Mouse (Mus musculus): ENCODE results near the gene Izumo1.

Gene Izumo1

DNA sequence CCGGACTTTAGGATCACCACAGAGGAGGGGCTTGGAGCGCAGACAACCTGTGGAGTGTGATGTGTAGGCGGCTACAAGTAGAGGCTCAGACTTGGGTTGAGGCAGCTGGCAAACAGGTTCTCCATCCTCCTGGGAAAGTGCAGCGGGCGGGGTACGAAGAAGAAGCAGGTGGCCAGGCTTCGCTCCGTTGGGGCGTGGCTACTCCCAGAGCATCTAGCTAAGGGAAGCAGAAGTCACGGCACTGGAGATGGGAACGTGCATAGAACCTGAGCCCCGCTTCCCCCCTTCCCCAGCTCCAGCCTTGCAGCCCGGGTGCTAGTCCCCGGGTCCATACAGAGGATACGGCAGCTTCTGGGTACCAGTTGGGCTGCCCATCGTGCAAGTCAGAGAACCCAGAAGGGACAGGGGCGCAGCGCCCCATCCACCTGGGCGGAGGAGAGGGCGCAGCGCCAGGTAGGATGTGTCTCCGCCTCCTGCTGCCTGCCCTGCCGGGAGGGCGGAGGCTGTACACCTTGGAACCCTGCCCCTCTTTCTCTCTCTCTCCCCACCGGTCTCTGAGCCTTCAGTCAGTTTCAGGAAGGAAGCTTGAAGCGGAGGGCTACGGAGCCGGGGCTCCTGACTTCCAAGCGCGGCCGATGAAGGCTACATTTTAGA, 4.4 kb upstream of the Izumo1 start, which contains the start of gene Fut1:
Gene Fut1, plus strand, starts transcription at position 248 of the 654 bp plus-strand sequence.
- in situ Hi-C loops (cut with MboI, MseI): no loop called here

DNA sequence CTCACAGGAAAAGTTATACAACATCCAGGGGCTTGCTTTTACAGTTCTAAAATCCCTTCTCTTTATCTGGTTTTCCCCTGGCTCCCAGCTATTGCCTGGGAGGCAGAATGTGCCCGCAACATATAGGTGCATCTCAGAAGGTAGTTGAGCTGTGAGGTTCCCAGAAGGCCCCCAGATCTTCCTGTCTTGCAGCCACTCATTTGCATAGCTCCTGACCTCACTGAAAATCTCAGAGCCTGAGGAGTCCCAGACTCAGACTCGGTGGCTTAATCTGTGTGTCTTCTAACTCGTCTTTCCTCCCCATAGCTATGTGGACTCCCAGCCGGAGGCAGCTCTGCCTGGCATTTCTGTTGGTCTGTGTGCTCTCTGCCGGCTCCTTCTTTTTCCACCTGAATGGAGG, 3.3 kb upstream of the Izumo1 start:
- in situ Hi-C loops (cut with MboI, MseI): no loop called here

DNA sequence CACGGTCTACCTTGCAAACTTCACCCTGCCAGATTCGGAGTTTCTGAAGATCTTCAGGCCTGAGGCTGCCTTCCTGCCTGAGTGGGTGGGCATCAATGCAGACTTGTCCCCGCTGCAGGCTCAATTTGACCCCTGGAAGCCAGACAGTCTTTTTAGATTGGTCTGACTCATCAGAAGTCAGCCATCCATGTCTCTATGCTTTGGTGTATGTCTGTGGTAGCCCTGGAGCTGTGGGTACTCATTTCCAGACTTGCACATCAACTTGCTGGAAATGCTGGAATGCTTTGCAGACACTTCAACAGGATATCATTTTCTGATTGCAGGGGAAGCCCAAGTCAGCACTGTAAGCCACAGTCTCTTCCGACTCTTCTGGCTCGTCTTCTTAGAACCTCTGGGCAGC, 2.0 kb upstream of the Izumo1 start:
- in situ Hi-C loops (cut with MboI, MseI): no loop called here

DNA sequence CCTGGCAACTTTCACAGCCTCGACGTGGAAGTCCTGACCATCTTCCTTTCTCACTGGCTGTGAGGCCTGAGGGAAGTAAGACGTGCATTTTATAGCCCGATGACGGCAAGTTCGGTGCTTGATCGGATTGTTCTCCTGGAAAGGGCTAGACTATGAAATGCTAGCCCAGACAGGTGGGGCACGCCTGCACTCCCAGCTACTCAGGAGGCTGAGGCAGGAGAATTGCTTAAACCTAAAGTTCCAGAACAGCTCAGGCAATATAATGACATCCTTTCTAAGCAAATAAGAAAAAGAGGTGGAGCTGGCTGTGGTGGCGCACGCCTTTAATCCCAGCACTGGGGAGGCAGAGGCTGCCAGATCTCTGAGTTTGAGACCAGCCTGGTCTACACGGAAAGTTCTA, 1.9 kb downstream of the Izumo1 start:
- in situ Hi-C loops (cut with MboI, MseI): no loop called here

DNA sequence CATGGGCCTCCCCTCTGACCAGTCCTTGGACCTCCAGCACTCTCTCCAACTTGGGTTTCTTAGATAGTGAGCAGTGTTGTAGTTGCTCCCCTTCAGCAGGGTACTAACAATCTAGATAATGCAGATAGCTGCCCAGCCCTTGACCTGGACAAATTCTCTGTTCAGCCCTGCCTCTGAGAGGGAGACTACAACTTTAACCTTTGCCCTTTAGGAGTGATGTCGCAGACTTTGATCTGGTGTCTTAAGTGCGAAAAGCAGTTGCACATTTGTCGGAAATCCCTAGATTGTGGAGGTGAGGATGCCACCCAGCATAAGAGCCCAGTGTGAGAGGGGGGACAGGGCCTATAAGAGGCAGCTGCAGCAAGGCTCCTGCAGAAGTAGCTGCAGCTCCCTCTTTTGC, 3.1 kb downstream of the Izumo1 start:
- in situ Hi-C loops (cut with MboI, MseI): loop anchor here in 1 of 2 experiments (25.0 kb wide), 1 partner anchor 1013 kb away; the partner anchor contains the start of gene Sergef

DNA sequence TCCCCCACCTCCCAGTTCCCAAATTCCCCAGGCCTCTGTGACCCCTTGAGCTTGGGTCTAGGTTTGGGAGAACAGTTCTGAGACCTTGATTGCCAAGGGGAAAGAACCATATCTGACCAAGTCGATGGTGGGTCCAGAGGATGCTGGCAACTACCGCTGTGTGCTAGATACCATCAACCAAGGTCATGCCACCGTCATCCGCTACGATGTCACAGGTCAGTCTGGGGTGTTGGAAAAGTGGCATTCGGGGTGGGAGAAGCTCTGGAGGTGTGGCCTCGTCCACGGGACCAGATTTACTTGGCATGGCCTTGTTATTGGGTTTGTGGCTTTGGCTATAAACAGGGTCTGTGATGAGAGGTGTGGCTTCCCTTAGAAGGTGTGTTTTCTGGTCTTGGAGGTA, 3.9 kb downstream of the Izumo1 start:
- in situ Hi-C loops (cut with MboI, MseI): loop anchor here in 1 of 2 experiments (25.0 kb wide), 1 partner anchor 1012 kb away; the partner anchor contains the start of gene Sergef

DNA sequence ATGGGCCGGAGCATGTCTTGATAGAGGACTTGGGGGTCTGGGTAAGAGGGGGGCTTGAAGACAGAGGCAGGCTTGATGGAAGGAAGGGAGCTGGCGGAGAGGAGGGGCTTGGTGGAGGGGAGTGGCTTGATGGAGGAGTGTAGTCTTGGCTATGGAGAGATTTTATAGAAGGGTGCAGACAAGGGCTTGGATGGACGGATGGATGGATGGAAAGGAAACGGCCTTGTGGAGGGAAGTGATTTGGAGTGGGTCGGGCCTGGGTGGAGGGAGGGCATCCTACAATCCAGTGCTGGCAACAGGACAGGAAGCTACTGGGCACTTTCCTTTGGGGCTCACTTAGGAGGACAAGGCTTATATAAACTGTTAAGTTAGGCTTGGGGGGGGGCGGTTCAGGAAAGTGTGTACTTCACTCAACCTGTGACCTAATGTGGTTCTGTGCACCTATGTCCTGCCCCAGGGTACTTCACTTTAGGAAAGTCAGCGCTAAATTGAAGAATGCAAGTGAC, 5.0 kb downstream of the Izumo1 start:
- in situ Hi-C loops (cut with MboI, MseI): loop anchor here in 1 of 2 experiments (25.0 kb wide), 1 partner anchor 1011 kb away; the partner anchor contains the start of gene Sergef

DNA sequence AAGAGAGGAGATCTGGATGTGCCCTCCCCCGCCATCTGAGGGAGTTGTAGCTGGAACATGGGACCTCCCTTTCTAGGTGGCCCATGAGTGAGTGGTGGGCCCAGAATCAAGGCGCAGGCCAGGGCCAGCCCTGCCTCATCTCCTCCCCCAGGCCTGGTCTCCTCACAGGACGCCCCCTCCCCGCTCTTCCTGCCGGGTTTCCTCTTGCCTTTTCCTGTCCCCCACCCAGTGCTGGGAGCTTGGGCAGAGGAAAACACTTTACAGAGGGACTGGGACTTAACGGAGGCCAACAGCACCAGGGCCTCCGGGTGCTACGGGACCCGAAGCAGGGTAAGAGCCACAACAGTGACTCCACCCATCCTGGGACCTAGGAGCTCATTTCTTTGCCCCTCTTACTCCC, 5.7 kb downstream of the Izumo1 start, which contains the start of gene Rasip1:
Gene Rasip1, plus strand, starts transcription at position 228 of the 400 bp plus-strand sequence.
- in situ Hi-C loops (cut with MboI, MseI): loop anchor here in 1 of 2 experiments (25.0 kb wide), 1 partner anchor 1010 kb away; the partner anchor contains the start of gene Sergef

DNA sequence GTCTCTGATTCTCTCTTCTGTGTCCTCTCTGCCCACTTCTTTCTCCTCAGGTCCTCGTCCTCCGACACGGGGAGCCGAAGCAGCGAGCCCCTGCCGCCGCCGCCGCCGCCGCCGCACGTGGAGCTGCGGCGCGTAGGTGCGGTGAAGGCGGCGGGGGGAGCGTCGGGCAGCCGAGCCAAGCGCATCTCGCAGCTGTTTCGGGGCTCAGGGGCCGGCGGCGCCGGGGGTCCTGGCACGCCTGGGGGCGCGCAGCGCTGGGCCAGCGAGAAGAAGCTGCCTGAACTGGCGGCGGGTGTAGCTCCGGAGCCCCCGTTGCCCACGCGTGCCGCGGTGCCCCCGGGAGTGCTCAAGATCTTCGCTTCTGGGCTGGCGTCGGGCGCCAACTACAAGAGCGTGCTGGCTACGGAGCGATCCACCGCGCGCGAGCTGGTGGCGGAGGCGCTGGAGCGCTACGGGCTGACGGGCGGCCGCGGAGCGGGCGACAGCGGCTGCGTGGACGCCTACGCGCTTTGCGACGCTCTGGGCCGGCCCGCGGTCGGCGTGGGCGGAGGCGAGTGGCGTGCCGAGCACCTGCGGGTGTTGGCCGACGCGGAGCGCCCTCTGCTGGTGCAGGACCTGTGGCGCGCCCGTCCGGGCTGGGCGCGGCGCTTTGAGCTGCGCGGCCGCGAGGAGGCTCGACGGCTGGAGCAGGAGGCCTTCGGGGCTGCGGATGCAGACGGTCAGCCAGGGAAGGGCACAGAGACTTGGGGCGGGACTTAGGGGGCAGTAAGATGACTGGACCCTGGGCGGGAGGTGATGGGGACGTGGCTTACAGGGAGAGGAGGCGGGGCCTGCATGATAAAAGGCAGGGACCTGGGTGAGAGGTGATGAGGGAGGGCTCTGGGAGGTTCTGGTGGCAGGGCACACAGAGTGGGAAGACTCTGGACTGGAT, 7.0 kb downstream of the Izumo1 start:
- in situ Hi-C loops (cut with MboI, MseI): loop anchor here in 1 of 2 experiments (25.0 kb wide), 1 partner anchor 1009 kb away; the partner anchor contains the start of gene Sergef

DNA sequence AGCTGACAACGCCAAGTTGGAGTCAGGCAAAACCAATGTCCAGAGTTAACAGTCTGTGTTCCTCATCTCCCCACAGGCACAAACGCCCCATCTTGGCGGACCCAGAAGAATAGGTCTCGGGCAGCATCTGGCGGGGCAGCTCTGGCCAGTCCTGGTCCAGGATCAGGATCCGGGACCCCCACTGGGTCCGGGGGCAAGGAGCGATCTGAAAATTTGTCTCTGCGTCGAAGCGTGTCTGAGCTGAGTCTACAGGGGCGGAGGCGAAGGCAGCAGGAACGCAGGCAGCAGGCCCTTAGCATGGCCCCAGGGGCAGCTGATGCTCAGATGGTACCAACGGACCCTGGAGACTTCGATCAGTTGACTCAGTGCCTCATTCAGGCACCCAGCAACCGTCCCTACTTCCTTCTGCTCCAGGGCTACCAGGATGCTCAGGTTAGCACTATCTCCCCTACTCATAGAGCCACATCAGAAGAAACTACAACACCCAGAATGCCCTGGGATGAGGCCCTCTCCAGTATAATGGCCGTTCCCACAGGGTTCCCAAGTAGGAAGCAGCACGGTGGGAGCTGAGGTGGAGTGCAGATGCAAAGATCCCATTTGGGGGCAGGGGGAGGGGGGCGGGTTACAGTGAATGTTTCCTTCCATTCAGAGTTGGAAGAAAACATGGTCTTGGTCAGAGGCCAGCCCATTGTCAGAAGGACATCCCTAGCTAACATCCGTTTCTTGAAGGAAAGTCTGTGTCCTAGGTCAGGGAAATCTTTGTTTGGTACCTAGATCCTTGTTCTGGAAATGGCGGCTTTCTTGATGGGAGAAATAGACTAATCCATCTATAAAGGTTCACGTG, 8.7 kb downstream of the Izumo1 start:
- in situ Hi-C loops (cut with MboI, MseI): loop anchor here in 1 of 2 experiments (25.0 kb wide), 1 partner anchor 1007 kb away; the partner anchor contains the start of gene Sergef

DNA sequence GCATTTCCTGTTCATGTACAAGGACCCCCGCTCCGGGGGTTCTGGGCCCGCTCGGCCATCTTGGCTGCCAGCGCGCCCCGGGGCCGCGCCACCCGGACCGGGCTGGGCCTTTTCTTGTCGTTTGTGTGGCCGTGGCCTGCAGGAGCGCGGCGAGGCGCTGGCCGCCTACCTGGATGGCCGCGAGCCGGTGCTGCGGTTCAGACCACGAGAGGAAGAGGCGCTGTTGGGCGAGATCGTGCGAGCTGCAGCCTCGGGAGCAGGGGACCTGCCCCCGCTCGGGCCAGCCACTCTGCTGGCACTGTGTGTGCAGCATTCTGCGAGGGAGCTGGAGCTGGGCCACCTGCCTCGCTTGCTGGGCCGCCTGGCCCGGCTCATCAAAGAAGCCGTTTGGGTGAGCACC, 10.9 kb downstream of the Izumo1 start:
- in situ Hi-C loops (cut with MboI, MseI): loop anchor here in 1 of 2 experiments (25.0 kb wide), 1 partner anchor 1005 kb away; the partner anchor contains the start of gene Sergef

DNA sequence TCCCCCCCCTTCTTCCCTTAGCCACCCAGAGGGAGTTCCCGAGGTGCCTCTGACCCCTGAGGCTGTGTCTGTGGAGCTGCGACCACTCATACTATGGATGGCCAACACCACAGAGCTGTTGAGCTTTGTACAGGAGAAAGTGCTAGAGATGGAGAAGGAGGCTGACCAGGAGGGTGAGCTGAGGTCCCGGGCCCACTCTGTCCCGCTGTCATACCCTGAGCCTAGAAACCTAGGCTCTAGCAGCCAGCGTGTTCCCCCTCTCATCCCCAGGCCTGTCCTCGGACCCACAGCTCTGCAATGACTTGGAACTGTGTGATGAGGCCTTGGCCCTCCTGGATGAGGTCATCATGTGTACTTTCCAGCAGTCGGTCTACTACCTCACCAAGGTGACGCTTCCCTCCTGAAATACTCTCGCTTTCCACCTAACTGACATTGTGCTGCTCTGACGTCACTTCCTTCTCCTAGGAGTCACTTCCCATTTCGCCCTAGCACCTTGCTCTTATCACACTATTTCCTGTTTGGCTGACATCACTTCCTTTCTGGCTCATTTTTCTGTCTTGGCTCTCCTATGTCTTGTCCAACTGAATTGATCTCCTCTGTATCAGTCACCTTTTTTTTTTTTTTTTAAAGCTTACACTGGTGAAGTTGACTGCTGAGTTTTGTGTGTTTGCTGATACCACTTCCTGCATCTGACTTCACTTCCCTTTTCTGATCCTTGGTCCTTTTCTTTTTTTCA, 13.5 kb downstream of the Izumo1 start:
- in situ Hi-C loops (cut with MboI, MseI): loop anchor here in 1 of 2 experiments (25.0 kb wide), 1 partner anchor 1002 kb away; the partner anchor contains the start of gene Sergef

DNA sequence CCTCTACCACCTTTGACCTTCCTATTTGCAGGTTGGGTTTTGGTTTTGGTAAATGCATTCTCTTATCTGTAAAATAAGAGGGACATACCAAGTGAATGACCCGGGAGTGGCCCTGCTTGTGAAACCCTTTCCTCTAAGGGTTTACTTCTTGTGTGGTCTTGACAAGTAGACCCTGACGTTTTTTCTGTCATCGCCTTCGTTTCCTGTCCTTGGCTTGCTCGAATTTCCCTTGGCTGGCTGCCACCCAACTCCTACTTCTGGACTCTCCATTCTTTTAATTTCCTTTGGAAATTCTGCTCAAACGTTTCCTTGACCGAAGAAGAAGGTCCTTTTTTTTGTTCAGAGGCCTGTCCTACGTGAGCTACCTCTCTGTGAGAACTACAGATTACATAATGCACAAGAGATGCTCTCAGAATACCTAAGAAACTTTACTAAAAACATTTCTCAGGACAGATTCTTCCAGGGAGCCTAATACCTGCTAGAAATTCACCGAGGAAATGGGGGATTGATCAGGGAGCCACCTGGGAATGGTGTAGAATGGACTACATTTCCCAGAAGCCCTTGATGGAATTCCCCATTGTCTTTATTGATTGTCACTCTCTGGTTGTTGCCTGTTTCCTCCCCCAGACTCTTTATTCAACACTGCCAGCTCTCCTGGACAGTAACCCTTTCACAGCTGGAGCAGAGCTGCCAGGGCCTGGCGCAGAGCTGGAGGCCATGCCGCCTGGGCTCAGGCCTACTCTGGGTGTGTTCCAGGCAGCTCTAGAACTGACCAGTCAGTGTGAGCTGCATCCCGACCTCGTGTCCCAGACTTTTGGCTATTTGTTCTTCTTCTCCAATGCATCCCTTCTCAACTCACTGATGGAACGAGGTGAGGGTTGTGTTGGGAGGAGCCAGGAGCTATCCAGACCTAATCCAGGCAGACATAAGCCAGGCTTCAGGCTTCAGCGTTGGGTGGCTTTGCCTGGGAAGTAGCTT, 14.4 kb downstream of the Izumo1 start:
- in situ Hi-C loops (cut with MboI, MseI): loop anchor here in 1 of 2 experiments (25.0 kb wide), 1 partner anchor 1001 kb away; the partner anchor contains the start of gene Sergef

DNA sequence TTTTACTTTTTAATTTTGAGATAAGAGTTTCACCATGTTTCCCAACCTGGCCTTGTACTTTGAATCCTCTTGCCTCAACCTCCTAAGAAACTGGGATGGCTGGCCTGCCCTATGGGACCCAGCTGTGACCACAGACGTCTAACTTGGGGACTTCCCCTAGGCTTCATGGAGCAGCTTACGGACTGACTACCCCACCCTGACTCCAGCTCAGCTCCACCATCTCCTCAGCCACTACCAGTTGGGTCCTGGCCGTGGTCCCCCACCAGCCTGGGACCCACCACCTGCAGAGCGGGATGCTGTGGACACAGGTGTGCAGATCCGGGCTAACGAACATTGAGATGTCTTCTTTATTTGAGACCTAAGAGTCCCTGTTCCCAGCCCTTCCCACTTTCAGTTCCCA, 16.1 kb downstream of the Izumo1 start:
- in situ Hi-C loops (cut with MboI, MseI): loop anchor here in 1 of 2 experiments (25.0 kb wide), 1 partner anchor 1000 kb away; the partner anchor contains the start of gene Sergef

DNA sequence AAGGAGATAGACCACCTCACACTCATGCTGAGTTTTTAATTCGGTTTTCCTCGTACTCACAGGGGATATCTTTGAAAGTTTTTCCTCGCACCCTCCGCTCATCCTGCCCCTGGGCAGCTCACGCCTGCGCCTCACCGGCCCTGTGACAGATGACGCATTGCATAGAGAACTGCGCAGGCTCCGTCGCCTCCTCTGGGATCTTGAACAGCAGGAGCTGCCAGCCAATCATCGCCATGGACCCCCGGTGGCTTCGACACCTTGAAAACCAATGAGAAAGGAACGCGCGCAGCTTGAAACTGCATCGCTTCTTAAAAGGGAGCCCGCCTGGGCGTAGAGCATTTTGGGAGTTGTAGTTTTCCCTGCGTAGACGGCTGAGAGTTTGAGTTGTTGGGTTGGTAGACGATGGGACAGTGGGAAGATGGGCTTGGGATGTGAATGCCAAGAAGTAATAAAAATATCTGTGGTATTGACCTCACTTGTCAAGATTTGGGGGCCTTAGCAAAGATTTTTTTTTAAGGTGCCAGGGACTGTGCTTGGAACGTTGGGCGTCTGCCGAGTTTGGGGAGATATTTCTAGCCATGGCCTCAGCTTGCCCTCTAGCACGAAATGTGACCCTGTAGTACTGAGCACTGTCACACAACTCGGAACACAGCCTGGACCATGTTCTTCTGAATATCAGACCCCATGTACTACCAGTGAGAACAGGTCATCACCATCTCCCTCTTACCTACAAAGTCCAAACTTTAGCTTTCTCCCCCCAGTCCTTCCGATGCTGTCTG, 17.2 kb downstream of the Izumo1 start:
- in situ Hi-C loops (cut with MboI, MseI): loop anchor here in 1 of 2 experiments (25.0 kb wide), 1 partner anchor 998 kb away; the partner anchor contains the start of gene Sergef

DNA sequence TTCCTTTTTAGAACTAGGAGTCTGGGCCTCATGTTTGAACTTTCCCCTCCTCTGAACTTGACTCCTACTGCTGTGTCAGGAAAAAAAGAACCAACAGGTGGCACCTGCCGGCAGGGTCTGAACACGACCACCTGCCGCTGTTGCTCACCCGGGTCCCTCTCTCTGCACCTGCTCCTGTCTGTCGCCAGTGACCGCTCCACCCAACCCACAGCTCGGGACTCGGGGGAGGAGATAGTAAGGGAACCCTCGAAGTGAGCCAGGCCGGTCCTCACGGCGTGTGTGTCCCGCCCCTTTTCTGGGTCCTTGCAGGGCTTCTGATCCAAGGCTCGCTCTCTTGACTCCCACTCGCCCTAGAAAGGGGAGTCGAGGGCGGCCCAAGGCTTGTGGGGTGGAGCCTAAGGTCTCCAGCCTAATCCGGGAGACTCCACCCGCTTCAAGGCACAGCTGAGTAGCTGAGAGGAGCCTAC, 18.0 kb downstream of the Izumo1 start, which contains the start of gene Mamstr:
Gene Mamstr, plus strand, starts transcription at position 417 of the 467 bp plus-strand sequence.
- in situ Hi-C loops (cut with MboI, MseI): loop anchor here in 1 of 2 experiments (25.0 kb wide), 1 partner anchor 998 kb away; the partner anchor contains the start of gene Sergef

Measured in T-helper 17 cell (primary cell).